Mouse (Mus musculus): Measurements from ENCODE around the gene Mycn. TPM values are rescaled to one million over a fixed set of nuclear protein-coding genes. Genes with fewer than 3 reads are reported as not detected.

Gene Mycn
- polyA plus RNA-seq, 1 experiment from 2014 or later: 101 TPM

DNA sequence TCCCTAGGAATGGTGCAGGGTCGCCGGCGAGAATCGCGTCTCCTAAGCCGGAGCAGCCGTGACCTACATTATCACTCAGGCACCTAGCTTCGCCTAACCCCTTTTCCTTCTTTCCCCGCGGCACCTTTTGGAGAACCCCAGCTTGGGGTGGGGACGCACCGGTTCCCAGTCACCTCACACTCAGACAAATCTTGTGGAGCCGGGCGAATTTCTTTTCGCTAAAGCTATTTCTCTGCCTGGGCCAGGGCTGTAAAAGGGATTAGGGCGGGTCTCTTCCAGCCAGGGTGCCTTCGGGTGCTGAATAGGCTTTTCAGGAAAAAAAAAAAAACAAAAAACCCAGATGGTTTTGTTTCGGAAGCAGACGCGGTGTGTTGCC is 597 bp downstream of the Mycn start:
- Histone ChIP-seq H3K27me3 (peaks cover 9% of the 10 kb centered on the region; the same call in 1 of the 2 replicates), H3K36me3 (peaks cover 15% of the 10 kb centered on the region), H3K9ac (replicated peaks) (peak overlapping the region; percentile 98), H3K4me3 (peak overlapping the region; percentile 83), H3K4me1 (peaks cover 30% of the 10 kb centered on the region), H3K27ac (replicated peaks) (peak overlapping the region; percentile 96), H3K9me3 (no peaks in the 10 kb centered on the region), H3K4me2 (replicated peaks) (peak overlapping the region; percentile 92)
- WGBS: 0% methylated on average over 20 of the region's 20 CpGs
- ATAC-seq (ENCODE audit: low FRiP score, low read depth): peak; percentile 0; the same call in 1 of the 2 replicates

DNA sequence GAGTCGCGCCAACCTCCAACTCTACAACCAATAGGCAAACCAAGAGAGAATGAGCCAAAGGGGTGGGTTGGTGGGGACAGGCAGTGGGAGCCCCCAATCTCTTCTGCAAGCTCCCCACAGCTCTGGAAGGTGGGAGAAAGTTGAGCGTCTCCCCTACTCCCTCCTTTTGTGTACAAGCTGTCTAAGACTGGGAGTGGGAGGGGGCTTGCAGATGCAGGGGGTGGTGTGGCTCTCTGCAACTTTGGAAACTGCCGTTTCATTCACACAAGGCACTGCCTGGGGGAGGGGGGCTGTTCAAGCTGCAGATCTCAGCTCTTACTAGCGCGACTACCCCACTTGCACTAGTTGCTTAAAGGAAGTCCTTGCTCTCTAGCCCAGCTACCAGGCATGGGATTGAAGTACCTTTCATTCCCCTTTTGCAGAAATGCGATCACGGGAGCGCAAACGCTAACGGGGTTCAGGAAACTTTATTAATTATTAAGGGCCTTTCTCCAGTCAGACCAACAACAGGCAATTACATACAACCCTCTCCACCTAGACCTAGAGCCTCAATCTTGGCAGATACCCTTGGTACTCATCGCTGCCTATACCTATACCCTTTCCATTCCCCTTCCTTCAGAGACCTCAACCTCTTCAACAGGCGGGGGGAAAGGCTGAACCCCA is 1.1 kb downstream of the Mycn start:
- peaks cover 19% of the 10 kb centered on the region for H3K36me3 ChIP-seq
- no peaks in the 10 kb centered on the region for H3K9me3 ChIP-seq
- H3K4me1 ChIP-seq: peaks cover 30% of the 10 kb centered on the region
- H3K9ac ChIP-seq (replicated peaks): peak overlapping the region; percentile 98
- WGBS: 0% methylated on average over 13 of the region's 13 CpGs
- peaks cover 9% of the 10 kb centered on the region; the same call in 1 of the 2 replicates for H3K27me3 ChIP-seq
- ATAC-seq (ENCODE audit: low FRiP score, low read depth): peak; percentile 25; the same call in 1 of the 2 replicates
- H3K4me3 ChIP-seq: peak overlapping the region; percentile 83
- H3K4me2 ChIP-seq (replicated peaks): peak overlapping the region; percentile 92
- peak overlapping the region; percentile 96 for H3K27ac ChIP-seq (replicated peaks)

DNA sequence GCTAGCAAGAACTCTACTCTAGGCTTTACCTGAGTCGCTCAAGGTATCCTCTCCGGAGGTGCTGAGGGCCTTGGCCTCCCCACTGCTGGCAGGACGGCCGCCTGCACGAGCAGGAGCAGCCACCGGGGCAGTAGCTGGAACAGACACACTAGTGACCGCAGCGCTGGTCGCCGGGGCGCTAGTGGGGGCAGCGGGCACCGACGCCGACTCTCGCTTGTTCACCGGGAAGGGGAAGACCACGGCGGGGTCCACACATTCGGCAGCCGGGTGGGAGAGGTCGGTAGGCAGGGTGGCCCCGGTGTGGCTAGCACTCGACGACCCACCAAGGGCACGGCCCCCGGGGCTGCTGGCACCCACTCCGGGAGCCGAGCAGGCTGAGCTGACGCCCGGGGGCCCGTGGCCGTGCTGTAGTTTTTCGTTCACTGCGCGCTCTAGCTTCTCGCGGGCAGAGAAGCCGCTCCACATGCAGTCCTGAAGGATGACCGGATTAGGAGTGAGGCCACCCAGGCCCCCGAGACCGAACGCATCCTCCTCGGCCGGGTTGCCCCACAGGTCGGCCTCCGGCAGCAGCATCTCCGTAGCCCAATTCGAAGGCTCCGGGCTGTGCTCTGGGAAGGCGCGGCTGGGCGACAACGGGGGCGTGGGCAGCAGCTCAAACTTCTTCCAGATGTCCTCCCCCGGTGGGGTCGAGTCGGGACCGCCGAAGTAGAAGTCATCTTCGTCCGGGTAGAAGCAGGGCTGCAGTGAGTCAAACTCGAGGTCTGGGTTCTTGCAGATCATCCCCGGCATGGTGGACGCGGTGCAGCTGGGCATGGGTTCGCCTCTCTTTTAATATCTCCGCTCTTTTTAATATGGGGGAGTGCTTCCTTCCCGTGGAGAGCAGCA is 1.9 kb downstream of the Mycn start:
- no peak for ATAC-seq (ENCODE audit: low FRiP score, low read depth)
- under 1% methylated on average over 69 of the region's 69 CpGs for WGBS
- Histone ChIP-seq H3K4me3 (peak overlapping the region; percentile 83), H3K9ac (replicated peaks) (peak overlapping the region; percentile 98), H3K4me1 (peaks cover 30% of the 10 kb centered on the region), H3K27me3 (peaks cover 9% of the 10 kb centered on the region; the same call in 1 of the 2 replicates), H3K36me3 (peaks cover 25% of the 10 kb centered on the region), H3K27ac (replicated peaks) (peak overlapping the region; percentile 96), H3K9me3 (no peaks in the 10 kb centered on the region), H3K4me2 (replicated peaks) (peak overlapping the region; percentile 92)

DNA sequence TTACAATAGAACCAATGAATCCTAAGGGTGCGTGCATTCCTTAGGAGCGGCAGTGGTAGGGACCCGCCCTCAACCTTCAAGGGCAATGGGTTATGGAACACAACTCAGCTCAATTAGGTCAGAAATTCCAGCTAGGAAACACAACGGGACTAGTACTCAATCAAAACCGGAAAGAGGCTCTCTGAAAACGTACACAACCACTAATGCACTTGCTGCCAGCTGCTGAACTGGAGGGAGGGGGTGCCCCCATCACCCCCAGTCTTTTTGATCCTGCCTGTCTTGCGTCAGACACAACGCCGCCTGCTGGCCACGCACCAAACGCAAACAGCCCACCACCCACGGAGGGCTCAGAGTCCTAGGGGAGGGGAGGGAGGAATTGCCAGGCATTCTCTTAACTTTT is 2.9 kb downstream of the Mycn start:
- WGBS: 1% methylated on average over 12 of the region's 12 CpGs
- H3K27ac ChIP-seq (replicated peaks): peak overlapping the region; percentile 96
- ATAC-seq (ENCODE audit: low FRiP score, low read depth): no peak
- H3K4me1 ChIP-seq: peaks cover 30% of the 10 kb centered on the region
- H3K9ac ChIP-seq (replicated peaks): peak overlapping the region; percentile 98
- peak overlapping the region; percentile 92 for H3K4me2 ChIP-seq (replicated peaks)
- H3K4me3 ChIP-seq: peak overlapping the region; percentile 83
- H3K27me3 ChIP-seq: peaks cover 8% of the 10 kb centered on the region; the same call in 1 of the 2 replicates
- no peaks in the 10 kb centered on the region for H3K9me3 ChIP-seq
- peaks cover 25% of the 10 kb centered on the region for H3K36me3 ChIP-seq

DNA sequence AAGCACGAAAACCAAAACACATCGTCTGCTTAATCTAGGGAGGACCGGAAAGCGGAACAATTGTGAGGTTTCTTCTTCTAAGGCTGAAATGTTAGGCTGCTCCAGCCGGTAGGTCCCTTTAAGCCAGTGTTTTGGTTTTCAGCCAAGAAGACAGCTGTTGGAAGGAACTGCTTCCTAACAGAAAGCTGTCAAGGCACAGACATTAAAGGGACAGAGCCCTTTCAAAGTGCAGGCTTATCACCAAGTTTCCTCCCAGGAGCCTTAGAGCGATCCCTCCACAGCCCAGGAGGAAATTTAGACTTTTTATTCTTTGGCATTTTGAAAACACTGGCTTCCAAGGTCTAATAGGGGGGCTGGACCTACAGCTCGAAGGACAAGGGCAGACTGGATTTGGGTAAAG is 3.4 kb downstream of the Mycn start:
- Histone ChIP-seq H3K27me3 (peaks cover 3% of the 10 kb centered on the region; the same call in 1 of the 2 replicates), H3K4me3 (peak overlapping the region; percentile 83), H3K36me3 (peaks cover 25% of the 10 kb centered on the region), H3K9me3 (no peaks in the 10 kb centered on the region), H3K27ac (replicated peaks) (peak overlapping the region; percentile 96), H3K4me2 (replicated peaks) (peak overlapping the region; percentile 92), H3K9ac (replicated peaks) (peak overlapping the region; percentile 98), H3K4me1 (peaks cover 26% of the 10 kb centered on the region)
- 3% methylated on average over 7 of the region's 7 CpGs for WGBS
- no peak for ATAC-seq (ENCODE audit: low FRiP score, low read depth)

DNA sequence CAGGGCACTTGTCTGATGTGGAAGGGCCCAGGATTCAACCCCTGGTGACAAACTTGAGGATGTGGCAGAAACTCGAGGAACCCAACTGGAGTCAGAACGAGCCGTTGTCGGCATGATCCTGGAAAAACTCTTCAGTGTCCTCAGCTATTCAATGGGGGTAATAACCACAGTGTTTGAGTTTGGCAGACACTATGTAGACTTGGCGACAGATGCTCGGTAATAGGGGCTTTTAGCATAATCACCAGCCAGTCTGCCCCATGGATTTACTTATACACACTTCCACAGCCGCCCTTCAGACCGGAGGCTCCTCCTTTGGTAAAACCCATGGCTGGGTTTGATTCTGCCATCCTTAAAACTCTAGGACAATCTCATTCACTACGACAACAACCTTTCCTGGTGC is 4.0 kb downstream of the Mycn start:
- WGBS: 22% methylated on average over 9 of the region's 9 CpGs
- Histone ChIP-seq H3K27me3 (0 out of 2 replicates have a peak, but pooled peaks cover 3% of the 10 kb centered on the region), H3K9ac (replicated peaks) (peak overlapping the region; percentile 98), H3K4me3 (peak overlapping the region; percentile 83), H3K4me2 (replicated peaks) (peak overlapping the region; percentile 92), H3K27ac (replicated peaks) (peak overlapping the region; percentile 96), H3K9me3 (no peaks in the 10 kb centered on the region), H3K4me1 (peaks cover 20% of the 10 kb centered on the region), H3K36me3 (peaks cover 25% of the 10 kb centered on the region)
- no peak for ATAC-seq (ENCODE audit: low FRiP score, low read depth)

DNA sequence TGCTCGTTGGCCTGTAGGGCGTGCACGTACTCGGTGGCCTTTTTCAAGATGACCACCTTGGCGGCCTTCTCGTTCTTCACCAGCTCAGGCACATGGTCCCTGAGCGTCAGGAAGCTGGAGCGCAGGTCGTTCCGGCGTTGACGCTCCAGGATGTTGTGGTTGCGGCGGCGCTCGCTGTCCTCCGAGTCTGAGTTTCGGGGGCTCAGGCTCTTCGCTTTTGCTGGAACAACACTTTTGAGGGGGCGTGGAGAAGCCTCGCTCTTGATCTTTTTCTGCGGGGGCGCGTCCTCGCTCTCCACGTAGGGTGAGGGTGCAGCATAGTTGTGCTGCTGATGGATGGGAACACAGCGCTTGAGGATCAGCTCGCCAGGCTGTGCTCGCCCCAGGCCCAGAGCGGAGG is 4.6 kb downstream of the Mycn start:
- H3K4me3 ChIP-seq: peak overlapping the region; percentile 83
- no peak overlapping the region for H3K27ac ChIP-seq (replicated peaks)
- H3K27me3 ChIP-seq: 0 out of 2 replicates have a peak, but pooled peaks cover 3% of the 10 kb centered on the region
- peaks cover 25% of the 10 kb centered on the region for H3K36me3 ChIP-seq
- peaks cover 18% of the 10 kb centered on the region for H3K4me1 ChIP-seq
- WGBS: 88% methylated on average over 30 of the region's 30 CpGs
- peak overlapping the region; percentile 92 for H3K4me2 ChIP-seq (replicated peaks)
- no peaks in the 10 kb centered on the region for H3K9me3 ChIP-seq
- H3K9ac ChIP-seq (replicated peaks): no peak overlapping the region
- ATAC-seq (ENCODE audit: low FRiP score, low read depth): no peak

DNA sequence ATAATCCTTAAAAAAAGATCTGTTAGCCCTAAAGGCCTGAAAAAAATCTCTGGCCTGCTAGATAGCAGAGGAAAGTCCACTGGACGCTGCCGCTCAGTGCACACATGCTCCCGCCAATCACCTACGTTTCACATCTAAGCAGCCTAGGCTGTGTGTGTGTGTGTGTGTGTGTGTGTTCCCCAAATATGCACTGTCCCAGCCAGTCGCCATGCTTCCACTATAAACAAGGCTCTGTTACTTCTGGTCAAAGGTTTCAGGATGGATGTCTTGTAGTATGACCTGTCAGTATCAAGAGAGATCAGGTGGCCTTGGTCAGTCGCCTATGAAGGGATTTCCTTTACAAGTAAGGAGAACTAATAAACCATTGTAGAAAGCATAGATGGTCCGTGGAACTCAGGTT is 9.5 kb downstream of the Mycn start:
- H3K9ac ChIP-seq (replicated peaks): no peak overlapping the region
- peaks cover 20% of the 10 kb centered on the region for H3K36me3 ChIP-seq
- no peaks in the 10 kb centered on the region for H3K9me3 ChIP-seq
- 70% methylated on average over 7 of the region's 7 CpGs for WGBS
- no peak overlapping the region for H3K4me3 ChIP-seq
- H3K4me1 ChIP-seq: peaks cover 12% of the 10 kb centered on the region
- no peak overlapping the region for H3K4me2 ChIP-seq (replicated peaks)
- no peak for ATAC-seq (ENCODE audit: low FRiP score, low read depth)
- H3K27ac ChIP-seq (replicated peaks): no peak overlapping the region
- H3K27me3 ChIP-seq: peaks cover 3% of the 10 kb centered on the region; the same call in 1 of the 2 replicates

DNA sequence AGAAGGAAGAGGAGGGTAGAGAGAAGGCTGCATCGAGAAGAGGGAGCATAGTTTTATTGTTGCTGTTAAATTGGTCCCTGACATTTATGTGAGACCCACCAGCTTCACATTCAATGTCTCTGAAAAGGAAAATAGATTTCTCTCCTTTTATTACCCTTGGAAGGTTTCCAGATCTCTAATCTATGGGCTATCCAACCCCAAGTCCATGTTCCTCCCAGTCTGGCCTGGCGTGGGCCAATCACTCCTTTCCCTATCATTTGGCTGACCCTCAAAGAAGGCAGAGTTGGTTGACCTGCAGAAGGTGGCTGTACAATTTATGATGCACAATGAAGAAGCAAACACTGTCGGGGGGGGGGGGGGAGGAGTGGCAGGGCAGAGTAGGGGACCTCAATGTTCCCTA is 13.5 kb downstream of the Mycn start:
- Histone ChIP-seq H3K27ac (replicated peaks) (no peak overlapping the region), H3K9me3 (peaks cover 6% of the 10 kb centered on the region; the same call in 1 of the 2 replicates), H3K27me3 (no peaks in the 10 kb centered on the region; the same call in 1 of the 2 replicates), H3K9ac (replicated peaks) (no peak overlapping the region), H3K4me2 (replicated peaks) (no peak overlapping the region), H3K4me3 (no peak overlapping the region), H3K36me3 (no peaks in the 10 kb centered on the region), H3K4me1 (peaks cover 7% of the 10 kb centered on the region)
- no peak for ATAC-seq (ENCODE audit: low FRiP score, low read depth)
- WGBS: 92% methylated on average over 3 of the region's 3 CpGs

DNA sequence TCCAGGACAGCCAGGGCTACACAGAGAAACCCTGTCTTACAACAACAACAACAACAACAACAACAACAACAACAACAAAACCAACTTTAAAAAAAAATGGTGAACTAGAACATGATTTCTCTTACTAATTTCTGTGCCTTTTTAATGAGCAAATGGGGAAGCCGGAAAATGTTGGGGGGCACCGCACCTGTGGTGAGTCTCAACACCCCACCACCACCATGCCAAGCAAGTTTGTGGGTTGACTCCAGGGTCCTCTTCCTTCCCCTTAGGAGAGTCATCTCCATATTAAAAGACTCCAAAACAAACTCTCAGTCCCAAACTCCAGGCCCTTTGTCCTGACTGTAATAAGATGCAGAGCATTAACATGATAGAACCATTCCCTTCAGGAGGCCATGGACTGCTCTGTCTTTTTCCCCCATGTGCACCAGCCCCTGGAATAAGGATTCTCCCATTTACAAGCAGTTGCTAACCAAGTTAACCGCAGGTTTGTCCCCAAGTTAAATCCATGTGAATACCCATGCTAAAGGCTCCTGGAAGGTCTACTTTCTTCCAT is 14.7 kb downstream of the Mycn start:
- H3K9me3 ChIP-seq: peaks cover 6% of the 10 kb centered on the region; the same call in 1 of the 2 replicates
- 55% methylated on average over 3 of the region's 3 CpGs for WGBS
- H3K36me3 ChIP-seq: no peaks in the 10 kb centered on the region
- no peaks in the 10 kb centered on the region; the same call in 1 of the 2 replicates for H3K27me3 ChIP-seq
- H3K4me2 ChIP-seq (replicated peaks): no peak overlapping the region
- no peak overlapping the region for H3K9ac ChIP-seq (replicated peaks)
- H3K27ac ChIP-seq (replicated peaks): no peak overlapping the region
- H3K4me3 ChIP-seq: no peak overlapping the region
- peaks cover 7% of the 10 kb centered on the region for H3K4me1 ChIP-seq
- no peak for ATAC-seq (ENCODE audit: low FRiP score, low read depth)

DNA sequence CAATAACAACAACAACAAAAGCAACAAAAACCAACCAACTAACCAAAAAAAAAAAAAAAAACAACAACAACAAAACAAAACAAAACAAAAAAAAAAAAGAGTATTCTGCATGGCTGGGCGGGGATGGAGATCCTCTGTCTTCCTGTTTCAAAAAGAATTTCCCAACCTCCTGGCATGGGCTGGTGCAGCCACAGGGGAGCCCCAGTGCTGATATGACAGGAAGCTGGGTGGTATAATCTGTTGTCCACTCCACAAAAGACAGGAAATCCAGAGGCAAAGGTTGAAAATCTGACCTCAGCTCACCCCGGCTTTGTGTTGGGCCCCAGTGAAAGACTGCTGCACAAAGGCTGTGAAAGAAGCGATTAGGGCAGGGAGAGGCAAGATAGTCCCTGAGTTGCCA is 17.3 kb downstream of the Mycn start:
- WGBS: 39% methylated on average over 3 of the region's 3 CpGs
- Histone ChIP-seq H3K27me3 (no peaks in the 10 kb centered on the region; the same call in 1 of the 2 replicates), H3K27ac (replicated peaks) (no peak overlapping the region), H3K9me3 (peaks cover 6% of the 10 kb centered on the region; the same call in 1 of the 2 replicates), H3K4me2 (replicated peaks) (no peak overlapping the region), H3K4me3 (no peak overlapping the region), H3K4me1 (peaks cover 13% of the 10 kb centered on the region), H3K9ac (replicated peaks) (no peak overlapping the region), H3K36me3 (no peaks in the 10 kb centered on the region)
- ATAC-seq (ENCODE audit: low FRiP score, low read depth): no peak
